Mouse (Mus musculus) embryonic facial prominence, embryonic 11.5 days (tissue): ENCODE results near the gene Iqce. TPM values are rescaled to one million over a fixed set of nuclear protein-coding genes. Genes with fewer than 3 reads are reported as not detected.
A peak's percentile ranks its signal among the peaks of the same experiment; 100 is the strongest.

Source experiments
- ATAC-seq: fragments of 200-750 bp; cut with Nextera tagmentation; replicated peaks from 2 replicates; pipeline ENCODE4 v1.8.0; 2017; ENCODE audit warnings: low read depth; ENCODE audit not compliant: insufficient number of reproducible peaks, low FRiP score, low TSS enrichment
- DNase-seq: peaks from one replicate; pipeline ENCODE4 v3.0.0-alpha.2; 2015; ENCODE audit warnings: low spot score
- H3K27ac ChIP-seq: fragments of 300-500 bp; sonication (generic); replicated peaks from 2 replicates; pipeline ENCODE4 v1.5.1; 2014; ENCODE audit warnings: mild to moderate bottlenecking, low read depth, low read length, control low read depth
- H3K27me3 ChIP-seq: fragments of 300-500 bp; sonication (generic); 2 replicates; pipeline ENCODE4 v1.6.1; 2014; ENCODE audit warnings: mild to moderate bottlenecking, low read length, moderate library complexity, mixed read lengths; ENCODE audit not compliant: control insufficient read depth, insufficient read depth
- H3K36me3 ChIP-seq: fragments of 300-500 bp; sonication (generic); replicated peaks from 2 replicates; pipeline ENCODE4 v1.6.1; 2014; ENCODE audit warnings: low read depth, mild to moderate bottlenecking, low read length, moderate library complexity, mixed read lengths; ENCODE audit not compliant: control insufficient read depth, insufficient read depth
- H3K4me1 ChIP-seq: fragments of 300-500 bp; sonication (generic); 2 replicates; pipeline ENCODE4 v1.6.1; 2014; ENCODE audit warnings: low read length, mixed read lengths; ENCODE audit not compliant: control insufficient read depth, insufficient read depth
- H3K4me2 ChIP-seq: fragments of 300-500 bp; sonication (generic); 2 replicates; pipeline ENCODE4 v1.6.1; 2014; ENCODE audit warnings: low read depth, mild to moderate bottlenecking, control low read depth, low read length, moderate library complexity
- H3K4me3 ChIP-seq: fragments of 300-500 bp; sonication (generic); 2 replicates; pipeline ENCODE4 v1.5.1; 2014; ENCODE audit warnings: low read depth, low read length, control low read depth
- H3K9ac ChIP-seq: fragments of 300-500 bp; sonication (generic); replicated peaks from 2 replicates; pipeline ENCODE4 v1.6.1; 2014; ENCODE audit warnings: mild to moderate bottlenecking, control low read depth, low read length
- H3K9me3 ChIP-seq: fragments of 300-500 bp; sonication (generic); replicated peaks from 2 replicates; pipeline ENCODE4 v1.6.1; 2016; ENCODE audit warnings: mild to moderate bottlenecking, low read length, inconsistent platforms, mixed read lengths; ENCODE audit not compliant: control insufficient read depth
- WGBS: fragments of 180-500 bp; shearing (Covaris S2); extraction: QIAGEN DNeasy Blood & Tissue Kit; methylation state at CpG from one replicate; pipeline ENCODE4 v1.1.7; 2014; 5-methylcytosine and 5-hydroxymethylcytosine counted together
- polyA plus RNA-seq: library from polyadenylated mRNA; unstranded; fragments of >200 nt; fragmentation: Nextera tagmentation; extraction: Ambion mirVana; gene quantifications from 2 replicates; pipeline ENCODE4 v1.2.1, GENCODE M21; 2014

The Iqce gene
- polyA plus RNA-seq, 1 experiment from 2014 or later: 13.5 TPM

- ATAC-seq: no peak
- no peak overlapping the region for H3K9ac ChIP-seq
These were observed 88.0 kb downstream of the Iqce start for GRCm38 (mm10) chr5:140614141-140614540.

GRCm38 (mm10) chr5:140612191-140612590 is 90.0 kb downstream of the Iqce start:
- H3K27me3 ChIP-seq: peaks cover 45% of the 10 kb centered on the region
- no peaks in the 10 kb centered on the region for H3K36me3 ChIP-seq
- no peaks in the 10 kb centered on the region for H3K9me3 ChIP-seq
- H3K27ac ChIP-seq: no peak overlapping the region; the same call in 1 of the 2 replicates
- no peak for ATAC-seq
- DNase-seq: no peak
- H3K4me1 ChIP-seq: peaks cover 18% of the 10 kb centered on the region
- 39% methylated on average over 18 of the region's 18 CpGs for WGBS
- peak overlapping the region; percentile 58; the same call in 1 of the 2 replicates for H3K4me2 ChIP-seq
- no peak overlapping the region for H3K9ac ChIP-seq
- H3K4me3 ChIP-seq: 0 out of 2 replicates have a peak overlapping the region, but pooled peaks have one; percentile 0

More at GRCm38 (mm10) chr5:140614141-140614540, 88.0 kb downstream of the Iqce start:
- no peak overlapping the region for H3K4me3 ChIP-seq
- H3K27me3 ChIP-seq: peaks cover 31% of the 10 kb centered on the region
- no peak overlapping the region for H3K27ac ChIP-seq
- H3K36me3 ChIP-seq: no peaks in the 10 kb centered on the region
- H3K9me3 ChIP-seq: no peaks in the 10 kb centered on the region
- H3K4me2 ChIP-seq: no peak overlapping the region
- H3K4me1 ChIP-seq: peaks cover 11% of the 10 kb centered on the region
- no peak for DNase-seq
- WGBS: 94% methylated on average over 10 of the region's 10 CpGs

Other genes starting within 250 kb of the Iqce start
- 8.8 and 9.5 TPM in 2 replicates for gene Chst12, start 196.8 kb downstream of the Iqce start, polyA plus RNA-seq
- 0.36 and 0.63 TPM in 2 replicates for gene Grifin, start 137.3 kb downstream of the Iqce start, polyA plus RNA-seq
- 13.3 and 13.7 TPM in 2 replicates for gene Lfng, start 95.1 kb downstream of the Iqce start, polyA plus RNA-seq
- 42.5 and 42.8 TPM in 2 replicates for gene Ttyh3, start 53.3 kb downstream of the Iqce start, polyA plus RNA-seq
- gene Brat1, start 2.6 kb upstream of the Iqce start, polyA plus RNA-seq: 8.8 and 10.3 TPM in 2 replicates
- gene Amz1, start 21.7 kb upstream of the Iqce start, polyA plus RNA-seq: 0.61 and 0.76 TPM in 2 replicates
- gene Gna12, start 128.1 kb upstream of the Iqce start, polyA plus RNA-seq: 26.7 and 46.8 TPM in 2 replicates